Mouse (Mus musculus): ENCODE results near the gene Oxct1. TPM values are rescaled to one million over a fixed set of nuclear protein-coding genes. Genes with fewer than 3 reads are reported as not detected.

Gene Oxct1
- polyA plus RNA-seq, 1 experiment from 2014 or later: 323 TPM

DNA sequence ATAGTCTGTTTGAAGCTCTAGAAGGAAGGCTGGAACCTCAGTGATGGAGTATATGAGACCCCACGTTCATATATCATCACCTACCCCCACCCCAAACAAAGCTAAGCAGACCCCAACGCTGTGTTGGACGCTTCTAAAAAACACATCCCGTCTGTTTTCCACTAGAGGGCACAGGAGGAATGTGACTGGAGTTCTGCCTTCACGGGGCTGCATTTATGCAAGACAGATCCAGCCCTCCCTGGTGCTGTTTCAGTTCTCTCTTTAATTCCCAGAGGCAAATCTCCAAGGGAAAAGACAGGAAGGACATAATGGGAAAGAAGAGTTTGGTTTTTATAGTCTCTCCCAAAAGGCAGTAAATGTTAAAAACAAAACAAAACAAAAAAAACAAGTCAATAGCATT, 30.4 kb downstream of the Oxct1 start:
- H3K4me1 ChIP-seq (ENCODE audit: control insufficient read depth, insufficient read depth, low read length): no peaks in the 10 kb centered on the region
- H3K27me3 ChIP-seq (ENCODE audit: control insufficient read depth, insufficient read depth, low read length): no peaks in the 10 kb centered on the region
- 11% methylated on average over 5 of the region's 5 CpGs for WGBS
- H3K9me3 ChIP-seq (replicated peaks; ENCODE audit: control insufficient read depth, low read length): no peaks in the 10 kb centered on the region
- no peak overlapping the region for H3K9ac ChIP-seq (ENCODE audit: low read length)
- ATAC-seq (replicated peaks; ENCODE audit: extremely low read depth, insufficient read depth, low FRiP score): no peak
- no peak overlapping the region for H3K27ac ChIP-seq (ENCODE audit: low read length)
- peaks cover 41% of the 10 kb centered on the region for H3K36me3 ChIP-seq (ENCODE audit: control insufficient read depth, insufficient read depth)
- H3K4me3 ChIP-seq (ENCODE audit: low read length): no peak overlapping the region
- H3K4me2 ChIP-seq (ENCODE audit: low read depth, low read length): no peak overlapping the region

DNA sequence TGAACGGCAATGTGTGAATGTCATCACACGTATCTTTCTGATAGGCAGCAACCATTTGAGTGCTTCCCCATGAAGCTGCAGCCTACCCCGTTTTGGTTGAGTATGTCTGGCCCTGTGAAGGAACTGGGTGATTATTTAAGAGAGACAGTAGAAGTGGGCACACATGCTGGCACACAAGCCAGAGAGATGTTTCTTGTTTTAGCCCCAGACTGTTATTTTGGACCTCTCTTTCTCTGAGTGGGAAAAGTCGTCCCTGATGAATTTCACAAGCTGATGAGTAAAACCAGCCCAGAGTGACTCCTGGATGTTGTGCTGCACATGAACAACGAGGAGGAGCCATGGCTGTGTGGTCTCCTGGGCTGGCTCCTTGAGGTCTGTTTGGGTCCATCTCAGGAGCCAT, 37.4 kb downstream of the Oxct1 start:
- Histone ChIP-seq H3K9me3 (replicated peaks; ENCODE audit: control insufficient read depth, low read length) (no peaks in the 10 kb centered on the region), H3K27ac (ENCODE audit: low read length) (no peak overlapping the region), H3K9ac (ENCODE audit: low read length) (no peak overlapping the region), H3K36me3 (ENCODE audit: control insufficient read depth, insufficient read depth) (peaks cover 29% of the 10 kb centered on the region), H3K4me1 (ENCODE audit: control insufficient read depth, insufficient read depth, low read length) (peaks cover 5% of the 10 kb centered on the region; the same call in 1 of the 2 replicates), H3K4me2 (ENCODE audit: low read depth, low read length) (no peak overlapping the region), H3K27me3 (ENCODE audit: control insufficient read depth, insufficient read depth, low read length) (no peaks in the 10 kb centered on the region), H3K4me3 (ENCODE audit: low read length) (no peak overlapping the region)
- WGBS: 58% methylated on average over 5 of the region's 5 CpGs
- no peak for ATAC-seq (replicated peaks; ENCODE audit: extremely low read depth, insufficient read depth, low FRiP score)

DNA sequence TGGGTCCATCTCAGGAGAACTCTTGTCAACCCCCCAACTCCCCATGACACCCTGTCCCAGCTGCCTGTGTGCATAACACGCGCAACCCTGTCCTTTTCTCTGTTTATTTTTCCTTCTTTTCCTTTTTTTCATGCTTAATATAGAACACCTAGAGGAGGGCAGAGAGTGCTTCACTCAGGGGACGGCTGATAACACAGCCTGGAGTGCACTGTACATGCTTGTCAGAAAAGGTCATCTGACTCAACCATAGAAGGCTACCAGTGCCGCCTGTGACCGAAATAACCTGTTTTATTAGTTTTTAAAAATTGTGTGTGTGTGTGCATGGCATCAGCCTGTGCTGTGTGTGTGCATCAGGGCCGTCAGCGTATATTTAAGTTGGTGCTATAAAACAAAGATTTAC, 37.8 kb downstream of the Oxct1 start:
- ATAC-seq (replicated peaks; ENCODE audit: extremely low read depth, insufficient read depth, low FRiP score): peak; percentile 69; the same call in 1 of the 2 replicates
- Histone ChIP-seq H3K9me3 (replicated peaks; ENCODE audit: control insufficient read depth, low read length) (no peaks in the 10 kb centered on the region), H3K4me2 (ENCODE audit: low read depth, low read length) (no peak overlapping the region), H3K9ac (ENCODE audit: low read length) (no peak overlapping the region), H3K27ac (ENCODE audit: low read length) (no peak overlapping the region), H3K4me3 (ENCODE audit: low read length) (no peak overlapping the region), H3K36me3 (ENCODE audit: control insufficient read depth, insufficient read depth) (peaks cover 28% of the 10 kb centered on the region), H3K27me3 (ENCODE audit: control insufficient read depth, insufficient read depth, low read length) (no peaks in the 10 kb centered on the region), H3K4me1 (ENCODE audit: control insufficient read depth, insufficient read depth, low read length) (peaks cover 5% of the 10 kb centered on the region; the same call in 1 of the 2 replicates)
- WGBS: 46% methylated on average over 7 of the region's 7 CpGs

DNA sequence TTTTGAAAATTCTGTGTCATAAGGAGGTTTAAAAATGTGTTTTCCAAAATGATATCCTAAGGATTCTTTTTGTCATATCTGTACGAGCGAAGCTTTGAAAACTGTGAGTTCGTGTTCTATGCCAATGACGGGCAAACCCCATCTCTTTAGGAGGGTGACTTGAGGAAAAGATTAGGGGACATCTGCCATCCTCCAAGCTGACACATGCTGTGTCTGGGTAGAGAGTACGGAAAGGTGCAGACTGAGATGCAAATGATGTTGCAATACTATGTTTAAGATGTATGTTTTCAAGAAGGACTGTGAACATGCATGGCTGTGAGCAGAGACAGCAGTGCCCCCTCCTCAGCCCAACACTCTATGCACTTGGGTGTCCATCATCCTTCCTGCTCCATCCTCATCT, 38.5 kb downstream of the Oxct1 start:
- WGBS: 90% methylated on average over 5 of the region's 5 CpGs
- Histone ChIP-seq H3K27ac (ENCODE audit: low read length) (no peak overlapping the region), H3K36me3 (ENCODE audit: control insufficient read depth, insufficient read depth) (peaks cover 25% of the 10 kb centered on the region), H3K27me3 (ENCODE audit: control insufficient read depth, insufficient read depth, low read length) (no peaks in the 10 kb centered on the region), H3K4me3 (ENCODE audit: low read length) (no peak overlapping the region), H3K9ac (ENCODE audit: low read length) (no peak overlapping the region), H3K9me3 (replicated peaks; ENCODE audit: control insufficient read depth, low read length) (no peaks in the 10 kb centered on the region), H3K4me2 (ENCODE audit: low read depth, low read length) (no peak overlapping the region), H3K4me1 (ENCODE audit: control insufficient read depth, insufficient read depth, low read length) (peaks cover 5% of the 10 kb centered on the region; the same call in 1 of the 2 replicates)
- ATAC-seq (replicated peaks; ENCODE audit: extremely low read depth, insufficient read depth, low FRiP score): no peak

DNA sequence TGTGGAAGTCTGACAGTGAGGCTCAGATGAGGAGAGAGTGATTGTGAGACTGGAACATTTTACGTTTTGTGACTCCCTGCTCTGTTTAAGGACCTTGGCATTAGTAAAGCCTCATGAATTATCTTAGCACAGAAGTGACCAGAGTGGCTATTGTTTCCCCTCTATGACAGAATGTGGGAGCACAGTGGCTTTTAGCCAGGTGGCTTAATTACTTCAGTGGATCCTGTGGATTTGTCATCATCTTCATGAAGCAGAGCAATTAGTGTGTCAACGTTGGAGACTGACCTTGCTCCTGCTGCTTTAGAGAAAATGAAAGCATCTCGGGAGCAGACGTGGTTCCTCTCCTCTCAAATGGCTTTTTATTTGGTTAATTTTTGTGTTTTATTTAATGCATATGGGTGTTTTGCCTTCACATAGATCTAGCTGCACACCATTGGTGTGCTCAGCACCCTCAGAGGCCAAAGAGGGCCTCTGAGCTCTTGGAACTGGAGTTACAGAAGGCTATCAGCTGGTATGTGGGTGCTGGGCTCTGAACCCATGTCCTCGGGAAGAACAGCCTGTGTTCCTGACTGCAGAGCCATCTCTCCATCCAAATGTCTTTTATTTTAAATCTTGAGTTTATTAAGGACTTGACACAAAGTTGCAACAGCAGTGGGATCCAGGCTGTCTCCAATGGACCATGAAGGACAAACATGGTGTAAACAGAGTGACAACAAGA, 41.2 kb downstream of the Oxct1 start:
- no peaks in the 10 kb centered on the region for H3K27me3 ChIP-seq (ENCODE audit: control insufficient read depth, insufficient read depth, low read length)
- no peak overlapping the region for H3K27ac ChIP-seq (ENCODE audit: low read length)
- H3K4me2 ChIP-seq (ENCODE audit: low read depth, low read length): no peak overlapping the region
- H3K9ac ChIP-seq (ENCODE audit: low read length): no peak overlapping the region
- H3K9me3 ChIP-seq (replicated peaks; ENCODE audit: control insufficient read depth, low read length): no peaks in the 10 kb centered on the region
- no peak overlapping the region for H3K4me3 ChIP-seq (ENCODE audit: low read length)
- 79% methylated on average over 5 of the region's 5 CpGs for WGBS
- H3K36me3 ChIP-seq (ENCODE audit: control insufficient read depth, insufficient read depth): peaks cover 6% of the 10 kb centered on the region; the same call in 1 of the 2 replicates
- no peak for ATAC-seq (replicated peaks; ENCODE audit: extremely low read depth, insufficient read depth, low FRiP score)
- H3K4me1 ChIP-seq (ENCODE audit: control insufficient read depth, insufficient read depth, low read length): peaks cover 5% of the 10 kb centered on the region; the same call in 1 of the 2 replicates

DNA sequence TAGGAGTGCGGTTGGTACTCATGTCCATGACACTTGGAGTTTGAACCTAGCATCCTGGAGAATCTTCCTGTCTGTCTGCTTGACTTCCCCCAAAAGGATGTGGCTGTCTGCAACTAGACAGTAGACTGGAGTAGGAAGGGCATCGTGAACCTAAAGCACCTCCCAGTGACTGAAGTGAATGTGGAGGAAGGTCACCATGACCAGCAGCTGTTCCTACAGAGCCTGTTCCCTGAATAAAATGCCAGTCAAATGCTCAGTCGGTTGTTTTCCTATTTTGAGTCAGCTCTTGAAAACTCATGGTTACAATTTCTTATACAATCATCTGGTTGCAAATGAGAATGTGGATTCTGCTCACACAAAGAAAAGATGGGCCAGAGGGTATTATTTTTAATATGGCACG, 51.8 kb downstream of the Oxct1 start:
- no peak overlapping the region for H3K9ac ChIP-seq (ENCODE audit: low read length)
- H3K27me3 ChIP-seq (ENCODE audit: control insufficient read depth, insufficient read depth, low read length): no peaks in the 10 kb centered on the region
- H3K9me3 ChIP-seq (replicated peaks; ENCODE audit: control insufficient read depth, low read length): no peaks in the 10 kb centered on the region
- H3K4me2 ChIP-seq (ENCODE audit: low read depth, low read length): no peak overlapping the region
- no peak overlapping the region for H3K27ac ChIP-seq (ENCODE audit: low read length)
- ATAC-seq (replicated peaks; ENCODE audit: extremely low read depth, insufficient read depth, low FRiP score): no peak
- WGBS: 71% methylated on average over 4 of the region's 4 CpGs
- no peak overlapping the region for H3K4me3 ChIP-seq (ENCODE audit: low read length)
- peaks cover 3% of the 10 kb centered on the region; the same call in 1 of the 2 replicates for H3K4me1 ChIP-seq (ENCODE audit: control insufficient read depth, insufficient read depth, low read length)
- peaks cover 29% of the 10 kb centered on the region for H3K36me3 ChIP-seq (ENCODE audit: control insufficient read depth, insufficient read depth)

DNA sequence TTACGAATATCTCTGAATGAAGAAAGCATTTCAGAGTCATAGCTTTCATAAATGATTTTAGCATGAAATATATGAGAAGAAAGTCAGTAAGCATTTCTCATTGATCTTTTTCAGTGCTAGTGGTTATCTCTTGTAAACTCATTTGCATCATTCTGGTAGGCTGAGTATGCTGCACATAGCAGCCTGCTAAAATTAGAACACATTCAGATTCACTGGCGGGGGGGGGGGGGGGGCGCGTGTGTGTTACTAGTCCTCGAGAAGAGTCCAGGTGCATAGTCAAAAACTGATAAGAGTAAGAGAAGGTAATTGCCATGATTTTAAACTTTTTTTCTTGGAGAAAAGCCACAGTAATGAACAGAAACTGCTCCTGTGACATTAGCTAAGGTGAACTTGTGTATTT, 52.6 kb downstream of the Oxct1 start:
- WGBS: 56% methylated on average over 5 of the region's 5 CpGs

DNA sequence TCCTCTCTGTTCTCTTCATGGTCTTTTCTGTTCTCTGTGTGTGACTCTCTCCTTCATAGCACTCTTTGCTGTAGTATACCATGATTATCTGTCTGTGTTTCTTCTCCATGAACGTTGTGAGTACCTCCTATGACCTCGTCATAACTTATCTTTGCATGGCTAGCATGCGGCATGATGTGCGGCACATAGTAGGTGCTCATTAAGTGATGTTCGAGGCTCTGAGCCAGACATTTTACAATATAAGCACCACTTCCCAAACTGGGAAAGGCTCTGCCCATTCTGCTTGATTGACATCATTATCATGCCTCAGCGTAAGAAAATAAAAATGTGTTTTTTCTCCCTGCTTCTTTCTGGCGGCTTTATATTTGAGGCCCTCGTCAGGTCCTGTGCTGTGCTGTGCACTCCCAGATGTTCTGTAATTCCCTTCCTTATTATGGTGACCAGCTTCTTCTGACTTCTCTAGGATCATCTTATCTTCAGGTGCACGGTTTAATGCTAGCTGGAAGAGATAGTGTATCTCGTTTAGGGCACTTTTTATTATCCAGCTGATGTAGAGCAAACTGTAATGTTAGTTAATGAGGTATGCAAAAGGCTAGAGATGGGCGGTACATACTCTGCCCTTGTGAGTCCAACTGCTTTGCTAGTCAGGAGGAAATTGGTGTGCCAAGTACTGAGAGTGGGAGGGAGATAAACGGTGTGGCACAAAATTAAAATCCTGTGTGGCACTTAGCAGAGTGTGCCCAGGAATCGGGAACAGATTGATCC, 53.4 kb downstream of the Oxct1 start:
- no peak overlapping the region for H3K4me3 ChIP-seq (ENCODE audit: low read length)
- no peak overlapping the region for H3K4me2 ChIP-seq (ENCODE audit: low read depth, low read length)
- WGBS: 83% methylated on average over 13 of the region's 13 CpGs
- no peaks in the 10 kb centered on the region for H3K27me3 ChIP-seq (ENCODE audit: control insufficient read depth, insufficient read depth, low read length)
- peaks cover 21% of the 10 kb centered on the region for H3K36me3 ChIP-seq (ENCODE audit: control insufficient read depth, insufficient read depth)
- H3K27ac ChIP-seq (ENCODE audit: low read length): no peak overlapping the region
- H3K9me3 ChIP-seq (replicated peaks; ENCODE audit: control insufficient read depth, low read length): no peaks in the 10 kb centered on the region
- H3K9ac ChIP-seq (ENCODE audit: low read length): no peak overlapping the region
- no peak for ATAC-seq (replicated peaks; ENCODE audit: extremely low read depth, insufficient read depth, low FRiP score)
- H3K4me1 ChIP-seq (ENCODE audit: control insufficient read depth, insufficient read depth, low read length): peaks cover 3% of the 10 kb centered on the region; the same call in 1 of the 2 replicates

More for the DNA sequence above, 52.6 kb downstream of the Oxct1 start:
- no peak for ATAC-seq (replicated peaks; ENCODE audit: extremely low read depth, insufficient read depth, low FRiP score)
- Histone ChIP-seq H3K27me3 (ENCODE audit: control insufficient read depth, insufficient read depth, low read length) (no peaks in the 10 kb centered on the region), H3K4me1 (ENCODE audit: control insufficient read depth, insufficient read depth, low read length) (peaks cover 3% of the 10 kb centered on the region; the same call in 1 of the 2 replicates), H3K27ac (ENCODE audit: low read length) (no peak overlapping the region), H3K9me3 (replicated peaks; ENCODE audit: control insufficient read depth, low read length) (no peaks in the 10 kb centered on the region), H3K4me2 (ENCODE audit: low read depth, low read length) (no peak overlapping the region), H3K4me3 (ENCODE audit: low read length) (no peak overlapping the region), H3K9ac (ENCODE audit: low read length) (no peak overlapping the region), H3K36me3 (ENCODE audit: control insufficient read depth, insufficient read depth) (peaks cover 23% of the 10 kb centered on the region)
